13 mouse cellular contexts compared by ENCODE assay signal in genomic region chr4:117539329-117539980, GRCm38 (mm10).
"Had no signal": no experiment of that assay in that cellular context is flagged by ENCODE, and none has a peak within 500 bp of the region (broad histone marks: within the 10 kb centered on the region; RNA-seq: fewer than 3 reads in every experiment).

No protein-coding gene starts in this region.

- H3K9me3 ChIP-seq: liver, embryonic 15.5 days; midbrain, embryonic 10.5 days; midbrain, embryonic 15.5 days; neural tube, embryonic 15.5 days had no signal

- H3K9ac ChIP-seq: liver, embryonic 15.5 days; midbrain, embryonic 15.5 days; neural tube, embryonic 15.5 days had no signal

- ATAC-seq: lung, postnatal 0 days; midbrain, embryonic 15.5 days had no signal

- H3K4me3 ChIP-seq: liver, embryonic 15.5 days; midbrain, embryonic 10.5 days; midbrain, embryonic 15.5 days; neural tube, embryonic 15.5 days had no signal

- DNase-seq: kidney, adult 8-10 months; left cerebral cortex, postnatal 4 days; lung, adult 2 months; lung, postnatal 36 days; right cerebral cortex, adult 18-20 months; right cerebral cortex, postnatal 25 days; thymus, postnatal 36 days had no signal

- H3K4me2 ChIP-seq: liver, embryonic 11.5 days; liver, embryonic 15.5 days; midbrain, embryonic 15.5 days; neural tube, embryonic 15.5 days had no signal

- H3K4me1 ChIP-seq: liver, embryonic 15.5 days; midbrain, embryonic 15.5 days had no signal

- H3K36me3 ChIP-seq: liver, embryonic 15.5 days; midbrain, embryonic 10.5 days; midbrain, embryonic 15.5 days; neural tube, embryonic 15.5 days had no signal

- H3K27me3 ChIP-seq: midbrain, embryonic 15.5 days had no signal

- H3K27ac ChIP-seq: liver, embryonic 15.5 days; midbrain, embryonic 10.5 days; midbrain, embryonic 15.5 days; neural tube, embryonic 15.5 days had no signal
